Mouse (Mus musculus) adipocyte (in vitro differentiated cells): ENCODE data around the gene Vmn1r232.

Source experiments
- DNase-seq: peaks from one replicate; pipeline ENCODE4 v3.0.0-alpha.2; 2016; ENCODE audit warnings: low spot score

Gene Vmn1r232

GRCm38 (mm10) chr17:20919614-20920013 is at the start of gene Vmn1r232:
TSS of gene Vmn1r232 (minus strand) at chr17:20919714.
- no peak for DNase-seq

GRCm38 (mm10) chr17:20966681-20967080 is 47.2 kb upstream of the Vmn1r232 start:
- DNase-seq: no peak

DNA sequence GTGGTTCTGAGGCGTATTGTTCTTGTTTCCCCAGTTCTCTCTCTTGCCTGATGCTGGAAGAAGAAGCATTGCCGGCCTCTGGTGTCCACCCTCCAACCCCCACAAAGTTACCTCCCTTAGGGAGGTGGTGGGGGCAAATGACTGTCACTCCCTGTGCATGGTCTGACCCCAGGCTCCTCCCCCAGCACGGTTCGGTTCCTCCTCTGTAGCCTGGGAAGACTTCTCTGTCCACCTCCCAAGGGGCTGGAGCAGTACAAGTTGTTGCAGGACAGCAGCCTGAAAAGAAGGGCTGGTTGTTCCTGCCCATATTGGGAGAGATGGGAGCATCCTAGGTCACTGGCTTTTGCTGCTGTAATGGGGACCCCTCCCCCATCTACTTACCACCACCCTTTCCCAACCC is 45.9 kb upstream of the Vmn1r232 start:
- no peak for DNase-seq

- no peak for DNase-seq
Observed at GRCm38 (mm10) chr17:20960386-20960785, 40.9 kb upstream of the Vmn1r232 start.

- DNase-seq: peak; percentile 26
Observed at GRCm38 (mm10) chr17:20946636-20947035, 27.1 kb upstream of the Vmn1r232 start.

DNA sequence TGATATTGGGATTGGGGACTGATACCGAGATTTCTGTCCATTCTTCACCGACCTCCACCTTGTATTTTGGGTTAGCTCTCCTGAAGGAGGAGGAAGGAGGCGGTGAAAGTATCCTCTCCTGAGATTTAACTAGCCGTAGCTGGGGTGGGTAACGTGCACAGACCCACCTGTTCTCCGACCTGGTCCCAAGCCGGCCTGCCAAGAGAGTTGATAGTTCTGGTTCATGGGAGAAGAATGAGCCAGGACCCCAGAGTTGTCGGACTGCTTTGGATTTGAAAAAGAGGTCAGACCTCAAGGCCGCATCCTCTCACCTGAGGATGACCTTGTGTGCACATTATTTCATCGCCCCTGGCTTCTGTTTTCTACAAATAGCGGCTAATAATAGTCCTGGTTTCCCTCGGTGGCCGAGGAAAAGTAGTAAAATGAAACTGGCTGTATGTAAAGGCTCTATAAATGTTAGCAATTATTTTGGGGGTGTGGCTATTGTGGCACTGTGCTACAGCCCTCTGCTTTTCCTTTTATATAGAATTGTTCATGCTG is 26.6 kb upstream of the Vmn1r232 start:
- DNase-seq: no peak

GRCm38 (mm10) chr17:20944985-20945891 is 25.7 kb upstream of the Vmn1r232 start, which contains the start of gene Ppp2r1a:
TSS of gene Ppp2r1a (plus strand) at chr17:20945311.
- peak; percentile 100 for DNase-seq

DNA sequence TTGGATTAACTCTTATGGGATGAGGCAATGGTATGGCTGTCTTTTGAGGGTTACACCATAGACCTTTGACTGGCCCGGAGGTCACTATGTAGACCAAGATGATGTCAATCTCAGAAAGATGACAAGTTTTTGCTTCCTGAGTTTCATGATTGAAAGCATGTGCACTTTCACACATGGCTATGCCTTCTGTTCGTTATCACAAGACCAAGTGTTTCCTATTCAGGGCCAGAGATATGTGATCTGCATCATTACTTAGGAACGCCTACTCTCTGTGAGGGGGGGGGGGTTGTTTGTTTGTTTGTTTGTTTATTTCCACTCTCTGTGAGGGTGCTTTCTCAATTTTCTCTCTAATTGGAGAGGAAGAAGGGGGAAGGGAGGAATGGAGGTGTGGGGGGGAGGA is 24.7 kb upstream of the Vmn1r232 start:
- peak; percentile 39 for DNase-seq

DNA sequence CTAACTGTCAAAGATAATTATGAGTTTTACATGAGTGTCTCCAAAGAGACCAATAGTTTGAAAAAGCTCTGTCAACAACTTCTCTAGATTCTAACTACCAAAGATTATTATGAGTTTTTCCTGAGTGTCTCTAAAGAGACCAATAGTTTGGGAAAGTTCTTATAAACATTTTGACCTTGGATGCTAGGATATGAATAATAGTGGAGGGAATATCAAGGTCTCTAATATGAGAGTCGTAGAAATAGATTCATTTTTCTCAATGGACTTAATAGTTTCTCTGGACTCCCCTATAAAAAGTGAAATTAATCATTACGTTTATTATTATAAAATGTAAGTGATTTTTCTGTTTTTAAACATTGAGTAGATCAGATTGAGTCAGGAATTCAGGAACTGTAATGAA is 14.5 kb downstream of the Vmn1r232 start, which contains the start of gene Vmn1r231:
TSS of gene Vmn1r231 (minus strand) at position 101 of the 400 bp plus-strand sequence.
- no peak for DNase-seq
